Mouse (Mus musculus) inflammation-experienced regulatory T-cells, adult 6 months (primary cell): Measurements from ENCODE around the gene Ttll10. TPM values are rescaled to one million over a fixed set of nuclear protein-coding genes. Genes with fewer than 3 reads are reported as not detected.
A peak's percentile ranks its signal among the peaks of the same experiment; 100 is the strongest.

Experiments
- ATAC-seq: one replicate; pipeline ENCODE4 v1.8.0; 2017
- polyA plus RNA-seq, 3 experiments: library from polyadenylated mRNA; unstranded; fragments of 100-300 nt; shearing (Covaris generic); gene quantifications; one replicate each; pipeline ENCODE4 v1.2.1; 2017

Ttll10 gene
- polyA plus RNA-seq, 3 experiments from 2014 or later, result 0.26 to 1.1 (median 0.55) TPM

DNA sequence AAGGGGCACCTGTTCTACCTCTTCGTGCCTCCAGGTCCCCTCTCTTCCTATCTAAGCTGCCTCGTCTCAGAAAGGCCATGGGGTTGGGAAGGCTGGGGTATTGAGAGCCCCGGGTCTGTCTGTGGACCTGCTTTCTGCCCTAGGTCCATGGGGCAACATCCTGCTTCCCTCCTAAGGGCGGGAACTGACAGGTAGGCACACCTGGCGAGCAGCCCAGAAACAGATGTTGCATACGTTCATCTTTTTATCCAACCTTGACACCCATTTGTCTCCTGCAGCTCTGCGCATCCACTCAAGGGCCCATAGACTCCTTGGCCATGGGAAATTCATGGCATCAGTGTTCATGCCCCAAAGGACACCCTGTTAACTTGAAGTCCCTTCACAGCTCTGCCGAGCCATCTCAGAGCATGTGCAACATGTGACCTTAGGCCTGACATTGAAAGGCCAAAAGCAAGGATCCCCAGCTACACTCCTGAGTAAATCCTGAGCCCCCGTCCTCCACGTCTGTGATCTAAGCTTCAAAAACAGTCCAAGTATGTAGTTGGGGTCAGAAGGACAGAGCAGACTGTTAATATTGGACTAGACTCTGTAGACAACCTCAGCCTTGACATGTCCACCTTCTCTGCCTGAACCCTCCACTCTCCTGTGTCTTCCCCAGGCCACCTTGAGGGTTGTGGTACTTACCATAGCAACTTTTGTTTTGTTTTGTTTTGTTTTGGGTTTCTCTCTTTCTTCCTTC is 6.1 kb upstream of the Ttll10 start:
- no peak for ATAC-seq

DNA sequence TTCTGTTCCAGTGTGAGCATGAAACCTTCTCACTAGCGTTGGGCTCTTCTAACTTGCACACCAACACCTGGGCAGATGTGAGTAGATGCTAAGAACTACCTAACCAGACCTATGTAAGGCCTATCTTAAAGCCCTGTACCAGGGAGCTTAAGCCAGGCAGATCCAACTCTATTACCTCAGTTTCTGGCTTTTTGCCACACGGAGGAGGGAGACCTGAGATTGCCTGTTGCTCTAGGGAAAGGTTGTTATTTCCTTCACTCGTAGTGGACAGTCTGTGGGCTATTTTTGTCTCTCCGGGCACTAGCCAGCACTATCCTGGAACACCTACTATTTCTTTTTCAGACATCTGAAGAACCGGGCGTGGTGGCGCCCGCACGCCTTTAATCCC is 5.3 kb upstream of the Ttll10 start:
- ATAC-seq, result no peak

- no peak for ATAC-seq
These were observed 4.8 kb upstream of the Ttll10 start for GRCm38 (mm10) chr4:156063861-156064509.

DNA sequence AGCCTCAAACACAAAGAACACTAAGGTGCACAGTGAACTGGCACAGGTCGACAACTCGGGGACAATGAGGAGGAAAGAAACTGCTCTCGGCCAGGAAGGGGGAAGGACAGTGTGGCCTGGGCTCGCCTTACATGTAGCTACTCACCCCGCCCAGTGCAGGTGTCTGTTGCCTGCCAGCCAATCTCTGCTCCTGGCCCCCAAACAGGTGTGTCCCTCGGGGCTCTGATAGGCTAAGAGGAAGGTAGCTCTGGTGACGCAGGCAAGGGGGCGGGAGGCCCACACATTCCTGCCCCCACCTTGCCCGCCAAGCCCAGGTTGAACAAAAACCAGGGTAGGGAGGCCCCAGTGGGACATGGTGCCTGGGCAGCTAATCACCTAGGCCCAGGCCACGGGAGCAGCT is 499 bp upstream of the Ttll10 start:
- no peak for ATAC-seq

DNA sequence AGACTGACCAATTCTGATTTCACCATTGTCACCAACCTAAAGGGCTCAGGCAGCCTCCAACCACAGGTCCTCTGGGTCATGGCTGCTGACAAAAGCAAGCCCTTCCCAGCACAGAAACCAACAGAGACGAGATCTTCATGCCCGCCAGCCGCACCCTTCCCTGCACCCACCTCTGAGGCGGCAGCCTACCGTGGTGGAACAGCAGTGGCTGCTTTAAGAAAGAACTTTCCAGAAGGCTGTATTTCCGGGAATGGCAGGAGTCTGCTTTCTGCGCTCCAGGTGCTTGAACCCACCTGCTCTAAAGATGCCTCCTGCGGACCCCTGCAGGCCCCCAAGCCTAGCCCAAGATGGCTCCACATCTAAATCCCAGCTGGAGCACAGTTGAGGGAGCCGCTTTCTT is 388 bp downstream of the Ttll10 start:
- no peak for ATAC-seq

DNA sequence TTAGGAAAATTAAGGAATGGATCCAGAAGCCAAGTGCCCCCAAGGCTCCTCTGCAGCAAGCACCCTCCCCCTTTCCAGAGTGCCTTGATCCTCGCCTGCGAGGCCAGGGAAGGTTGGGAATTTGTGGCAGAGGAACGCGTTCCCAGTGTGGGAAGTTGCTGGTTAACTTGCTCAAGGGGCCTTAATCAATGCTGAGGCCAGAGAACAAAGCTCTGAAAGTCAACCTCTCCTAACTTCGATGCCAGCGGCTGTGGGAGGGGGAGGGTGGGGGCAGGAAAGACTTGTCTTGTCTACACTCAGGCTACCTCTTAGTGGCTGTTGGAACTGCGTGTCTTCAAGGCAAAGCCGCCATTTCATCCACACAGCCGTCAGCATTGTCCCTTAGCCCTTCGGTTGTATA is 1.5 kb downstream of the Ttll10 start:
- ATAC-seq, result no peak

GRCm38 (mm10) chr4:156055173-156055572 is 4.0 kb downstream of the Ttll10 start:
- ATAC-seq, result no peak

GRCm38 (mm10) chr4:156054606-156055005 is 4.6 kb downstream of the Ttll10 start:
- ATAC-seq, result no peak

DNA sequence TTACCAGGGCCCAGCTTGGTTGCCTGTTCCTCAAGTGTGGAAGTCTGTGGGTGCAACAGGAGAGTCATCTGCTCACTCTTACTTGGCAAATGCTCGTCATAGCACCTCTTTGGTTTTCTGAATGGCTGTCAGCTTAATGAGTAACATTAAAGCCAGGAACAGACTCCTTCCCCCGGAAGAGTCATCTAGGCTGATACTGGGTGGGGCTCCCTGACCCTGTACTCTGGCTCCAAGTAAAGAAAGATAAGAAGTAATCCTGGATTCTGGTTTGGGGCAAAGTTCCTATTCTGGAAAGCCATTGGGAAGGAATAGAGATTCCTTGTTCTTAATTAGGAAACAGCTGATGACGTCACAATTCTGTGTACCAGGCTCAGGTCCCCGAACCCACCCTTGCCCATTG is 5.1 kb downstream of the Ttll10 start:
- no peak for ATAC-seq

DNA sequence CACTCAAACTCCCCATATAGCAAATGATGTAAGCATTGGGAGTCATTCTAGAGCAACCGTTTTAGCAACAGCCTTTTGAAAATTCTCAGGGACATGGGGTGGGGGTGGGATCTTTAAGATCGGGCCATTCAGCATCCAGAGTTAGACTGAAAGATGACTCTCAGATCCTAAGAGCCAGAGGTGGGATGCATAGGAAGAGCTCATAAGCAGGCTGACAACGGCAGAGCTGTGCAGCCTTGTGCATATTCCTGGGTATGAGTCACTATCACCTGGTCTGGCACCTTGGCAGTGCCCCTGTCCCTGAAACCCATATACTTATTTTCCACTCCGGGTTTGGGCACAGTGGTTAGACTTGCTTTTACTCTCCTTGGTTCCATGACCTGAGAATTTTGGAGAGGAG is 6.1 kb downstream of the Ttll10 start:
- ATAC-seq, result no peak

DNA sequence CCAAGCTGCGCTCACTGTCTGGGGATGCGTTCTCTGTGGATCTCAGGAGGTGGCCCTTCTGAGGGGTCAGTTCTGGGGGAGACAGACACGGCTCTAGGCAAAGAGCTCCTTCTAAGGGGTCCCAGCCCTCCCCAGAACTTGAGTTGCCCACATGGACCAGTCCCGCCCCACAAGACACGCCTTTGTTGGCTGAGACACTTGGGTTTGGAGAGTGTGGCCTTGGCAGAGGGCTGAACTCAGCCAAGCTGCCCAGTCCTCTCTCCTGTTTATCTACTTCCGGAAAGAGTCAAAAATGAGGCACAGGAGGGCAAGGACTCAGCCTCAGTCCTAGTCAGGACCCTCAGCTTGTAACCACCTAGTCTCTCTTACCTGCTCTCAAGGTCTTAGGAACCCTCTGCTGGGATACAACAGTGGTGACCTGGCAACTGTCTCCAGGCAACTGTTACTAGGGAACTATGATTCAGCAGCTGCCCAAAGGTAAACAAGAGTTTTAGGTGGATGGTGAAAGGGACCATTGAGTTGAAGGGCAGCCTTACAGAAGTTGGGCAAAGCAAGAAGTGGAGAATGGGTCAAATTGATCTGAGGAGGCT is 8.7 kb downstream of the Ttll10 start:
- ATAC-seq, result no peak

DNA sequence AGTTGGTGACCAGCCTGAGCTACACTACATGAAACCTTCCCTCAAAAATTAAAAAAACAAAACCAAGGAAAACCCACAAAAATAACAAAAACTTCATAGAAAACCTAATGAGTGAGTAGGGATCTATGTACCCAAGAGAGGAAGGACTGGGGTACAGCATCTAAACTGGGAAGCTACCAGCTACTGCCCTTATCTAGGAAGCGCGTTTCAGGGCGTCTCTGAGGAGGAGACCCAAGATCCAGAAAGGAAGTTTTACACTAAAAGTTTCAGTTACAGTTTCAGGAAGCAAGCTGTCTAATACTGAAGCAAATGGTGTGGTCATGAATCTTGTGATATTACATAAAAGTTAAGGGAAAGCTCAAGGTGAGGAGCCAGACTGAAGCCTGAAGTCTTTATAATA is 9.4 kb downstream of the Ttll10 start:
- no peak for ATAC-seq

- no peak for ATAC-seq
These were observed 14.5 kb downstream of the Ttll10 start for GRCm38 (mm10) chr4:156044754-156045153.

GRCm38 (mm10) chr4:156034901-156035300 is 24.3 kb downstream of the Ttll10 start:
- no peak for ATAC-seq

DNA sequence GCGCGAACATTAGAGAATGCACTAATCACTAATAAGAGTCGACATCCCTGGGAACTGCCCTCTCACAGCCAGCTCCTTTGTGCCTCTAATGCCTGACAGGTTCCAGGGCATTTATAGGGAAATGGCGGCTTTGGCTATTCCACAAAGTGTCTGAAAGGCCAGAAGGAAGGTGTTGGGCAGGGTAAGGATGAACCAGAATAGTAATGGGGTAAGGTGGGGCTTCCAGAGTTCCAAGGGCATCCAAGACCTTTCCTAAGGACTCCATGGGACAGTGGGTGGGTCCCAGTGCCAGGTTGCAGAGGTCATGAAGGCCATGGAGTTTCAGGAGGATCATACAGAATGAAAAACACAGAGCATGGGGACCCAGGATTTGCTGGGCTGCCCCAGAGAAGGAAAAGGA is 24.9 kb downstream of the Ttll10 start:
- no peak for ATAC-seq

GRCm38 (mm10) chr4:156033476-156034119 is 25.6 kb downstream of the Ttll10 start:
- peak; percentile 59 for ATAC-seq

DNA sequence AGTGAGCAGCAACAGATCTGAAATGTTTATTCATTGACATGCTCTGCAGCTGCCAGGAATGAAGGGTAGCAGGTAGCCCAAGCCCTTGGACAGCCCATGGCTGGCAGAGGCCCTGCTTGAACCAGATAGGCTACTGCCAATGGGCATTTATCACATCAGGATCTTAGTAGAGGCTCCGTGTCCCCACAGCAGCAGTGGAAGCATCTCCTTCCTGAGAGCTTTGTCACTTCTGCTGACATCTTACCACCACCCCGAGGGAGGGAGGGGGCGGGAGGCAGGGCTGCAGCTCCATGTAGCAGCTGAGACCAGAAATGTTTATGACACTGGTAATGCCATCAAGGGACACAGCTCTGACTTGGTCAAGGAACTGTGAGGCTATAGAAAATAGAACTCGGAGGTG is 26.4 kb downstream of the Ttll10 start:
- ATAC-seq, result peak; percentile 12

- ATAC-seq, result peak; percentile 38
These were observed 27.4 kb downstream of the Ttll10 start for GRCm38 (mm10) chr4:156031593-156032391.

- ATAC-seq, result no peak
These were observed 28.0 kb downstream of the Ttll10 start for GRCm38 (mm10) chr4:156031255-156031592.

- ATAC-seq, result peak; percentile 48
These were observed 28.5 kb downstream of the Ttll10 start for GRCm38 (mm10) chr4:156030651-156031118.

- no peak for ATAC-seq
These were observed 30.6 kb downstream of the Ttll10 start for GRCm38 (mm10) chr4:156028580-156028979.

DNA sequence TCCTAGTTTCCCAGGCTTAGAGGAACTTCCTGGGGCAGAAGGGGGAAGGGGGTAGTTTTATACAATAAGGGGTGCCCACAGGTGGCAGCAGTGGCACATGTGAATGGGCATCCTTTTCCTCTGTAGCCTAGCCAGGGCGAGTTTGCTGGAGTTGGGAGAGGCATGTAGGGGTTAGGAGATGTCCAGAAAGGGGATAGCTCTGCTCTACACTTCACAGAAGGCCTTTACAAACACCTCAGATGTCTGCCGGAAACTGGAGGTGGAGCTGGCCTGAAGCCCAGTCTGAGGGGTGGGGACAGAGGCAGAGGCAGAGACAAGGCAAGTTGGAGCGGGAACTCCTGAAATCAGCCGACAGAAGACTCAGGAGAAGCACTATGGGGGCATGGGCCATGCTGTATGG is 33.2 kb downstream of the Ttll10 start, which contains the start of gene Tnfrsf18:
Gene Tnfrsf18 (plus strand): TSS at position 152 of the 400 bp plus-strand sequence.
- no peak for ATAC-seq

GRCm38 (mm10) chr4:156024184-156024583 is 35.0 kb downstream of the Ttll10 start:
- ATAC-seq, result no peak
